Mouse (Mus musculus) lung, adult 2 months (tissue): Measurements from ENCODE around the gene Bphl. TPM values are rescaled to one million over a fixed set of nuclear protein-coding genes. Genes with fewer than 3 reads are reported as not detected.

ENCODE experiments used
- DNase-seq: peaks from one replicate; pipeline ENCODE4 v3.0.0; 2022
- H3K4me1 ChIP-seq: fragments of 200-500 bp; 2 replicates; pipeline ENCODE4 v1.6.1; 2011; ENCODE audit warnings: low read length; ENCODE audit not compliant: control insufficient read depth, insufficient read depth
- H3K4me3 ChIP-seq: fragments of 200-500 bp; replicated peaks from 2 replicates; pipeline ENCODE3; 2011; ENCODE audit warnings: low read depth, mild to moderate bottlenecking, control low read depth, low read length; ENCODE audit errors: extremely low read depth
- CTCF ChIP-seq: fragments of 200-500 bp; IDR thresholded peaks from 2 replicates; pipeline ENCODE4 v1.5.1; 2011; ENCODE audit warnings: mild to moderate bottlenecking, low read length, control low read depth; ENCODE audit not compliant: insufficient read depth
- POLR2A ChIP-seq: fragments of 200-500 bp; IDR thresholded peaks from 2 replicates; pipeline ENCODE4 v1.6.1; 2011; ENCODE audit warnings: low read depth, mild to moderate bottlenecking, control low read depth, low read length, borderline replicate concordance; ENCODE audit errors: extremely low read depth
- WGBS: fragments of 180-500 bp; shearing (Covaris S2); methylation state at CpG from one replicate; pipeline ENCODE4 v1.1.7; 2018; 5-methylcytosine and 5-hydroxymethylcytosine counted together
- polyA plus RNA-seq: library from polyadenylated mRNA; depleted of rRNA; stranded (reverse); fragments of >200 nt; gene quantifications from 2 replicates; pipeline ENCODE4 v1.2.3, GENCODE M21; 2012

The Bphl gene
- polyA plus RNA-seq, 1 experiment: 41.8 TPM

- H3K4me1 ChIP-seq: 0 out of 2 replicates have a peak, but pooled peaks cover under 1% of the 10 kb centered on the region
- no peak overlapping the region for H3K4me3 ChIP-seq
- DNase-seq: no peak
- WGBS: 65% methylated on average over 2 of the region's 2 CpGs
- no peak for TF ChIP-seq POLR2A
- TF ChIP-seq CTCF: no peak
These were observed 5.4 kb upstream of the Bphl start for GRCm38 (mm10) chr13:34032041-34032440.

- no peak overlapping the region for H3K4me3 ChIP-seq
- no peak for TF ChIP-seq CTCF
- TF ChIP-seq POLR2A: no peak
- 55% methylated on average over 3 of the region's 3 CpGs for WGBS
- peaks cover 6% of the 10 kb centered on the region; the same call in 1 of the 2 replicates for H3K4me1 ChIP-seq
- no peak for DNase-seq
These were observed 2.0 kb upstream of the Bphl start for GRCm38 (mm10) chr13:34035424-34035823.

GRCm38 (mm10) chr13:34036726-34037125 is 671 bp upstream of the Bphl start:
- 63% methylated on average over 5 of the region's 5 CpGs for WGBS
- DNase-seq: no peak
- H3K4me3 ChIP-seq: no peak overlapping the region
- peaks cover 6% of the 10 kb centered on the region; the same call in 1 of the 2 replicates for H3K4me1 ChIP-seq
- TF ChIP-seq CTCF: no peak
- no peak for TF ChIP-seq POLR2A

GRCm38 (mm10) chr13:34038056-34038432 is 647 bp downstream of the Bphl start:
- H3K4me3 ChIP-seq: peak overlapping the region; percentile 96
- TF ChIP-seq POLR2A (no peak), CTCF (no peak)
- DNase-seq: no peak
- 33% methylated on average over 5 of the region's 5 CpGs for WGBS
- peaks cover 6% of the 10 kb centered on the region; the same call in 1 of the 2 replicates for H3K4me1 ChIP-seq

- Histone ChIP-seq H3K4me1 (peaks cover 6% of the 10 kb centered on the region; the same call in 1 of the 2 replicates), H3K4me3 (no peak overlapping the region)
- 53% methylated on average over 8 of the region's 8 CpGs for WGBS
- TF ChIP-seq CTCF: no peak
- TF ChIP-seq POLR2A: no peak
- DNase-seq: no peak
These were observed 1.5 kb downstream of the Bphl start for GRCm38 (mm10) chr13:34038901-34039341.

GRCm38 (mm10) chr13:34040091-34040490 is 2.7 kb downstream of the Bphl start:
- Histone ChIP-seq H3K4me1 (peaks cover 6% of the 10 kb centered on the region; the same call in 1 of the 2 replicates), H3K4me3 (no peak overlapping the region)
- TF ChIP-seq CTCF (no peak), POLR2A (no peak)
- WGBS: 99% methylated on average over 3 of the region's 3 CpGs
- no peak for DNase-seq

- no peak overlapping the region for H3K4me3 ChIP-seq
- 63% methylated on average over 7 of the region's 7 CpGs for WGBS
- TF ChIP-seq CTCF: no peak
- TF ChIP-seq POLR2A: no peak
- DNase-seq: no peak
- H3K4me1 ChIP-seq: peaks cover 2% of the 10 kb centered on the region; the same call in 1 of the 2 replicates
These were observed 6.5 kb downstream of the Bphl start for GRCm38 (mm10) chr13:34043716-34044393.

GRCm38 (mm10) chr13:34045511-34046249 is 8.3 kb downstream of the Bphl start:
- Histone ChIP-seq H3K4me1 (no peaks in the 10 kb centered on the region), H3K4me3 (no peak overlapping the region)
- DNase-seq: no peak
- TF ChIP-seq CTCF (no peak), POLR2A (no peak)
- 56% methylated on average over 5 of the region's 5 CpGs for WGBS

- peak; percentile 62 for DNase-seq
- 42% methylated on average over 11 of the region's 11 CpGs for WGBS
- TF ChIP-seq CTCF (peak; percentile 87), POLR2A (no peak)
- Histone ChIP-seq H3K4me3 (no peak overlapping the region), H3K4me1 (no peaks in the 10 kb centered on the region)
These were observed 9.1 kb downstream of the Bphl start for GRCm38 (mm10) chr13:34046421-34047012.

- WGBS: 92% methylated on average over 3 of the region's 3 CpGs
- Histone ChIP-seq H3K4me3 (no peak overlapping the region), H3K4me1 (no peaks in the 10 kb centered on the region; the same call in 1 of the 2 replicates)
- no peak for DNase-seq
- TF ChIP-seq CTCF: no peak
- no peak for TF ChIP-seq POLR2A
These were observed 10.1 kb downstream of the Bphl start for GRCm38 (mm10) chr13:34047526-34047925.
